Mouse (Mus musculus) G1E (cell line): ENCODE measurements around the gene Bok. TPM values are rescaled to one million over a fixed set of nuclear protein-coding genes. Genes with fewer than 3 reads are reported as not detected.
A peak's percentile ranks its signal among the peaks of the same experiment; 100 is the strongest.

ENCODE experiments used
- ATAC-seq: 2 replicates; pipeline ENCODE4 v1.8.0; 2016; ENCODE audit warnings: mild to moderate bottlenecking; ENCODE audit not compliant: insufficient number of reproducible peaks, poor library complexity, low FRiP score, severe bottlenecking; ENCODE audit errors: extremely low read depth
- DNase-seq: peaks from one replicate; pipeline ENCODE4 v3.0.0; 2012; ENCODE audit warnings: low spot score
- H3K27me3 ChIP-seq: 2 replicates; pipeline ENCODE4 v1.6.1; 2012; ENCODE audit warnings: mild to moderate bottlenecking, low read length, inconsistent platforms; ENCODE audit not compliant: insufficient read depth
- H3K36me3 ChIP-seq: replicated peaks from 2 replicates; pipeline ENCODE3; 2012; ENCODE audit warnings: mild to moderate bottlenecking, inconsistent platforms
- H3K4me1 ChIP-seq: 2 replicates; pipeline ENCODE4 v1.6.1; 2012; ENCODE audit warnings: low read depth, low read length, inconsistent platforms, mixed read lengths; ENCODE audit not compliant: insufficient read depth
- H3K4me3 ChIP-seq: 2 replicates; pipeline ENCODE4 v1.5.1; 2012; ENCODE audit warnings: low read depth, mild to moderate bottlenecking, inconsistent platforms, low read length, moderate library complexity, mixed read lengths
- H3K9me3 ChIP-seq: replicated peaks from 2 replicates; pipeline ENCODE4 v1.6.1; 2012; ENCODE audit warnings: inconsistent platforms
- CTCF ChIP-seq: IDR thresholded peaks from 2 replicates; pipeline ENCODE4 v1.5.1; 2012; ENCODE audit warnings: low read depth, low read length, inconsistent platforms, mixed read lengths
- GATA1 ChIP-seq: IDR thresholded peaks from 2 replicates; pipeline ENCODE4 v1.6.1; 2012; ENCODE audit warnings: borderline replicate concordance, low read length, inconsistent platforms, mixed read lengths
- GATA2 ChIP-seq: IDR thresholded peaks from 2 replicates; pipeline ENCODE4 v1.6.1; 2012; ENCODE audit warnings: low read depth, low read length, inconsistent platforms, borderline replicate concordance
- POLR2AphosphoS5 ChIP-seq: IDR thresholded peaks from 2 replicates; pipeline ENCODE4 v1.6.1; 2012; ENCODE audit warnings: low read depth, low read length, inconsistent platforms; ENCODE audit not compliant: insufficient replicate concordance
- TAL1 ChIP-seq: conservative IDR thresholded peaks from 2 replicates; pipeline ENCODE4 v1.6.1; 2012; ENCODE audit warnings: low read depth, low read length, inconsistent platforms, mixed read lengths
- polyA plus RNA-seq: library from polyadenylated mRNA; stranded (reverse); fragments of >175 nt; gene quantifications from 2 replicates; pipeline ENCODE4 v1.2.3, GENCODE M21; 2012
- total RNA-seq, 2 experiments: library from RNA; stranded (forward) in 1 of 2; stranded (reverse) in 1 of 2; fragments of 200-1000 nt in 1 of 2; fragments of >200 nt in 1 of 2; fragmentation: Nextera tagmentation in 1 of 2; gene quantifications; 2 replicates each; pipeline ENCODE4 v1.2.3; 2014 to 2017

The Bok gene
- total and polyA plus RNA-seq, 3 experiments = not detected

DNA sequence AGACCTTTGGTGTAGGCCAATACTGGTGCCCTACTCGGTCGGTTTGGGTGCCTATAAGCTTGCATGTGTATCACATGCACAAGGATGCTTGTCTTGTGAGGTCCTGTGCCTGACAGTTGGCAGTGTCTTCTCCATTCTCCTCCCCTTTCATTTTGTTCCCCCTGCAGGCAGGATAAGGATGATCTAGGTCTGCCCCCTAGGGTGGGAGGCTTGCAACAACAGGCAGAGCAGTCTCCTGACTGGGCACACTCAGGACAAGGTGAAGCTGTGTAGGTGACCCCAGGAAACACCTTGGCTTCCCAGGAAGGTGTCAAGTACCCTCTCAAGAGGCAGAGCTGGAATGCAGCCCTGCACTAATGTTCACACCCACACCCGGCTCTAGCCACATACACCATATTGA is 41.5 kb downstream of the Bok start:
- H3K36me3 ChIP-seq = peaks cover 79% of the 10 kb centered on the region
- H3K4me3 ChIP-seq = no peak overlapping the region
- H3K27me3 ChIP-seq = no peaks in the 10 kb centered on the region
- DNase-seq (peak; percentile 65), ATAC-seq (peak; percentile 67)
- peaks cover 13% of the 10 kb centered on the region for H3K4me1 ChIP-seq
- H3K9me3 ChIP-seq = no peaks in the 10 kb centered on the region
- TF ChIP-seq CTCF = peak; percentile 85
- TF ChIP-seq POLR2AphosphoS5 = no peak

GRCm38 (mm10) chr1:93731103-93731502 is 45.6 kb downstream of the Bok start:
- Histone ChIP-seq H3K9me3 (no peaks in the 10 kb centered on the region), H3K4me3 (no peak overlapping the region), H3K4me1 (peaks cover 18% of the 10 kb centered on the region), H3K36me3 (peaks cover 65% of the 10 kb centered on the region), H3K27me3 (no peaks in the 10 kb centered on the region)
- TF ChIP-seq GATA2 (no peak), POLR2AphosphoS5 (no peak), CTCF (no peak), GATA1 (no peak), TAL1 (no peak)
- DNase-seq (no peak), ATAC-seq (no peak)

DNA sequence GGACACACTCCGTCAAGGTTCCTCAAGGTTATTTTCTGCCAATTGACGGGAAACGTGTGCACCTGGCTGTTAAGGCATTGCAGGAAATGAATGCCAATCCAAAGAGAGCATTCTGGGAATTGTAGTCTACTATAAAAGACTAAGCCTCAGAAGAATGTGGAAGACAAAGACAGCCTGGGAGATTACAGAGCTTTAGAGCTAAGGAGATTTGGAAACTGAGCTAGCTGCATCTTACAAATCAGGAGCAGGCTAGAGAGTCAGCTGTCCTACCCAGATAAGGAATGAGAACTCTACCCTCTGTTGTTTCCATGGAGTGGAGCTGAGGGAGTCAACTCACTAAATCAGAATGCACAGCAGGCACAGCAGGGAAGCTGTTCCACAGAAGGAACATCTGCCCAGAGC is 46.4 kb downstream of the Bok start:
- no peaks in the 10 kb centered on the region for H3K27me3 ChIP-seq
- TF ChIP-seq CTCF (no peak), GATA1 (no peak), GATA2 (no peak)
- DNase-seq (no peak), ATAC-seq (no peak)
- H3K4me3 ChIP-seq = no peak overlapping the region
- peaks cover 64% of the 10 kb centered on the region for H3K36me3 ChIP-seq
- no peaks in the 10 kb centered on the region for H3K9me3 ChIP-seq
- peaks cover 22% of the 10 kb centered on the region for H3K4me1 ChIP-seq

DNA sequence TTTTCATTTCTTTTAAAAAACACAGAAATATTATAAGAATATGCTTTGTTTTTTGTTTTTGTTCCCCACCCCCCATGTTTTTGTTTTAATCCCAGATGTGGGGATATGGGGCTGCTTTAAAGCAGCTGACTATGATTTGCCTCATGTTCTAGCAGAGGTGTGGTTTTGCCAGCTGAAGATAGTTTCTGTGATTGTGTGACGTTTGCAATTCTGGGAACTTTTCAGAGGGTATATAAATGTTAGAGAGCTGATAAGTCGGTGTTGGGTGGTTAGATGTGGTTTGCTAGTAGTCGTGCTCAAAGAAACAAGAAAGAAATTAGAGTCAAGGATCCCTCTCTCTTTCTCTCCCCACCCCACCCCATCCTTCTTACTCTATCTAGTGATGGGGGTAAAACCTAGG is 50.4 kb downstream of the Bok start:
- H3K4me1 ChIP-seq = peaks cover 25% of the 10 kb centered on the region
- TF ChIP-seq GATA1 (no peak), POLR2AphosphoS5 (no peak), CTCF (no peak)
- H3K9me3 ChIP-seq = no peaks in the 10 kb centered on the region
- H3K27me3 ChIP-seq = no peaks in the 10 kb centered on the region
- DNase-seq = no peak
- ATAC-seq = no peak
- H3K36me3 ChIP-seq = peaks cover 55% of the 10 kb centered on the region
- no peak overlapping the region for H3K4me3 ChIP-seq

- ATAC-seq = no peak
- TF ChIP-seq GATA1 (no peak), TAL1 (no peak), GATA2 (no peak), CTCF (no peak), POLR2AphosphoS5 (no peak)
- peaks cover 42% of the 10 kb centered on the region for H3K4me1 ChIP-seq
Observed at GRCm38 (mm10) chr1:93737711-93738110, 52.3 kb downstream of the Bok start.

DNA sequence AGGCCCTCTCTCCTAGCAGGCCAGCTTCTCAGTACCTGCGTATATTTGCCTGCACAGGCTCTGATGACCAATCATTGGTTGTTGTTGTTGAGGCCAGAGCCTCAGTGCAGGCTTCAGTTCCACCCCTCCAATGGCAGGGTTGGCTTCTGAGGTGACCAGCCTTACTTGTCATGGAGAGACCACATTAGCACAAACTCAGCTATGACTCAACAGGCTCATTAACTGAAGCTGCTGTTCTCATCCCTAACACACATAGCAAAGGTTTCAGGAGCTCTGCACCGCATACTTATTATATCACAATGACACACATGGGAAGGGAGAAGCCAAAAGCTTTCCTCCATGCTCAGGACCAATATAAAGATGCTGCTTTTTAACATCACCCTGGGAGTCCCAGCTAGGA is 55.2 kb downstream of the Bok start:
- ATAC-seq = no peak
- TF ChIP-seq CTCF (no peak), GATA2 (no peak), GATA1 (no peak), TAL1 (no peak), POLR2AphosphoS5 (no peak)
- peaks cover 44% of the 10 kb centered on the region for H3K36me3 ChIP-seq

More at GRCm38 (mm10) chr1:93737711-93738110, 52.3 kb downstream of the Bok start:
- peaks cover 45% of the 10 kb centered on the region for H3K36me3 ChIP-seq
- DNase-seq = no peak
- no peak overlapping the region for H3K4me3 ChIP-seq
- no peaks in the 10 kb centered on the region for H3K27me3 ChIP-seq
- H3K9me3 ChIP-seq = no peaks in the 10 kb centered on the region

DNA sequence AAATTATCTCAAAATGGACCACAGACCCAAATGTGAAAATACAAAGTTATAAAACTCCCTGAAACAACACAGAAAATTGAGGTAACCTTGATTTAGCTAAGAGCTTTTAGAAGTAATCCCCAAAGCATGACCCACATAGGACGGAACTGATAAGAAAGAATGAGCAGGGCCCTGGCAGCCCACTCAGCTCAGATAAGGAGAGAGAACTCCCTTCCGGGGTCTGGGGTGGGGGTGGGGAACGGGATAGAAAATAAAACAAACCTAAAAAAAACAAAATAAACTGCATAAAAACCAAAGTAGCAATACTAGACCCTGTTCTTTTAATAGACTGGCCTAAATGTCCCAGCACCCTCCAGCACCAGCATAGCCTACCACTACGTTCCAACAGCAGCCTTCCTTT is 56.5 kb downstream of the Bok start:
- no peaks in the 10 kb centered on the region for H3K27me3 ChIP-seq
- no peaks in the 10 kb centered on the region for H3K9me3 ChIP-seq
- ATAC-seq = peak; percentile 93
- TF ChIP-seq TAL1 = peak; percentile 67
- TF ChIP-seq CTCF = no peak
- peak; percentile 79 for DNase-seq
- peak overlapping the region; percentile 14; the same call in 1 of the 2 replicates for H3K4me3 ChIP-seq
- H3K36me3 ChIP-seq = peaks cover 50% of the 10 kb centered on the region
- peaks cover 38% of the 10 kb centered on the region for H3K4me1 ChIP-seq

More for the DNA sequence above, 55.2 kb downstream of the Bok start:
- Histone ChIP-seq H3K9me3 (no peaks in the 10 kb centered on the region), H3K4me1 (peaks cover 47% of the 10 kb centered on the region), H3K4me3 (no peak overlapping the region), H3K27me3 (no peaks in the 10 kb centered on the region)
- no peak for DNase-seq
